Mouse (Mus musculus): ENCODE measurements at regions not wholly inside any gene's neighbourhood (a gene's known extent, or its start where the extent isn't known, plus 50 kb on each side); places are given as distances from the start of the nearest gene placed in this dataset.
"Not testable (repeated sequence)": the region's sequence is repeated elsewhere in the genome, so short reads cannot be mapped to it uniquely, and the experiment has no call there.

DNA sequence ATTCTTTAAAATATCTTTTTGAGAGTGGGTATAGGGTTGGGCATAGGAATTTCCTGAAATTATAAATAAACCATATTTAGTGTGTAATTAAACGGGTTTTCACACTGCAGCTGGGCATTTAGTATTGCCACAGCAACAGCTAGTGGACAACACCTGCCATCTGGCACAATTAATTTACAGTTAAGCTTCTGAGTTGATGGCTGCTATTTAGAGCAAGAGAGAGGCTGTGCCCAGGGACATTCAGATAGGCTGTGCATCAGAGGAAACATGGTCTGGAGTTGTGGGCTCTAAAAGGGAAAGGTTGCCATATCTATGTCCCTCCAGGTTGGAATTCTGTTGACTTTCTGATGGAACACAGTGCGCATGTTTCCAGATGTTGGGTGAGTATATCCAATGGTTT is 227.1 kb downstream of the Pth2r start:
- no peak for DNase-seq (ENCODE audit: low spot score in 2 of 2)
- intact Hi-C loops (cut with DNase I), result no loop called here

DNA sequence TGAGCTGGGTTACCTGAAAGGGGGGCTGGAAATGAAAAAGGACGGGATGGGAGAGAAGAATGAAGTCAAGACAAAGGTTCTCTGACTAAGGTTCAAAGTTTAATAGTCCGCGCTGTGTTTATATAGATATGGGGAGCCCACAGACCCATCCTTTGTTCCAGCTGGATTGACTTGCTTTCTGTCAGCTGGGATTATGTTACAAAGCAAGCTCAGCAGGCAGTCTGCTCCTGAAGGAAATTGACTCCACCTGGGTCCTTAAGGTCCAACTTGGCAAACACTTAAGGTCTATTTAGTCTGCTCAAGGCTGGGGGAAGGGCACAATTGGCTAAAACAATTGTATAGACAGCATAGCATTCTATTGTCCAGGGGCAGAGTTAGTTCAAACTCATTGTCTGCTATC is 253.8 kb downstream of the Pth2r start:
- intact Hi-C loops (cut with DNase I), result loop anchor here (5.0 kb wide), 1 partner anchor 102 kb away; no protein-coding TSS in a partner anchor

DNA sequence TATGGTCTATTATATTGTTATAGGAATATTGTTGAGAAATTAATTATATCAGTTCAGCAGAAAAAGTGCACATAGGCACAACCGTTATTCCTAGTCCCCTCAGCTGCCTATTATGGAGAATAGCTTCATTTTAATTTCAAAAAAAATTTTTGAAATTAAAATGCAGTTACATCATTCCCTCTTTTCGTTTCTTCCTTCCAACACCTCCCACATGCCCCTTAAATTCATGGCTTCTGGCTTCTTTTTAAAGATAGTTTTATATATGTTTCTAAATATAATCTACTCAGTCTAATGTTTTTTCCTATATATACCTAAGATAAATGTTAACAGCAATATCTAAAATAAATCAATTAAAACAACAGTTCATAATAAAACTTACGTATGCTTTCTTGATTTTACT is 256.7 kb downstream of the Pth2r start:
- intact Hi-C loops (cut with DNase I), result loop anchor here (2.0 to 5.0 kb wide), 2 partner anchors 99 to 204 kb away; no protein-coding TSS in a partner anchor
- DNase-seq (ENCODE audit: low spot score in 2 of 2), result peak in 1 of 2 experiments; percentile 67

More for the DNA sequence above, 253.8 kb downstream of the Pth2r start:
- no peak for DNase-seq (ENCODE audit: low spot score in 2 of 2)

DNA sequence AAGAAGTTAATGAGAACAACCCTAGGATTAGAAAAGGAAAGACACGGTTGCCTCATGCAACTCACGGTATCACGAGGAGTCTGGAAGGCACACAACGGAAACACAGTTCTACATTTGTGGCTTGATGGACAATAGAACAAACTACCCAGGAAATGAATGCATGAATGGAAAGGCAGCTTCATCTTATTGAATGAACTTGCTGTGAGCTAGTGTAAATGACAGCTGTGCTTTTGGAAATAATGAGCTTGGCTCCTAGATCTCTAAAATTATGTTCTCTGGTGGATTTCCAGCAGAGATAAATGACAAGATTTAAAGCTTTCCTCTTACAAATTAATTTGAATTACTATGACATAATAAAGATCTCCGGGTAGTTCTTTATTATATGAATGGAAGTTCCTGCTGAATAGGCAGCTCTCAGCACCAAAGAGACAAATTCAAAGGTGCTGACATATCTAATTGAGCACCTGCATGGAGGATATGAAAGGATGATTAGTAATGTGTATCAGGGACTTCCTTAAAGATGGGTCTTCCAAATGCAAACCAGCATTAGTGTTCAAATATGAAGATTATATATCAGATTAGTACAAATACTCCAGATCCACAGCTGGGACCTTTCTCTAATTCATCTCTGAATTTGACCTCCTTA is 262.5 kb downstream of the Pth2r start:
- intact Hi-C loops (cut with DNase I), result no loop called here

DNA sequence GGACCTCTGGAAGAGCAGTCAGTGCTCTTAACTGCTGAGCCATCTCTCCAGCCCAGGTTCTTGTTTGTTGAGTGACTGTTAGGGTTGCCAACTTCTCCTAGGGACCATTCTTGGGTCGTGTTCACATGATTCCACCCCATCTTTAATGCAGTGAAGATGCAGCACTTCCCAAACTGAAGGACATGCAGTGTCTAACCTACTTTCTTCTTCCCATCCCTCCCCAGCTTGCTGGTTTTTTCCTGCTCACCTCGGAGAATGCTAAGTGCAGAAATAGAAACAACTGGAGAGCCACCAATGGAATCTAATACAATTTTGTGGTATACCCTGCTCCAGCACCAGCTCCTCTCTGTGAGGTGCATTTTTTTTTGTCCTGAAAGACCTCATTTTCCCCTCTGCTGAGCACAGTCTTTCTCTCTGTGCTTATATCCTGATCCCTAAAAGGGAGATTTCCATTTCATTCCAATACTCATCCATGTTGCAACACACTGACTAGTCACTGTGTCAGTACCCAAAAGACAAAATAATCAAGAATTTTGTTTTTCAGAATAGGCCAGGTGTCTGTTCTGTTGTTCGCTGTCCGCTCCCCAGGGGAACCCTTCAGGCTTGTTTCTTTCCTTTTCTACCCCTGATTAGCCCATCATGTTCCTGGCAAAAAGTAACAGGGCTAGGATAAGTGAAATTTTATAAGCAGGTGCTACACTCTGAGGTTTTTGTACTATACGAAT is 263.6 kb downstream of the Pth2r start:
- intact Hi-C loops (cut with DNase I), result no loop called here

More for the DNA sequence above, 262.5 kb downstream of the Pth2r start:
- peak in 1 of 2 experiments; percentile 11 for DNase-seq (ENCODE audit: low spot score in 2 of 2)

DNA sequence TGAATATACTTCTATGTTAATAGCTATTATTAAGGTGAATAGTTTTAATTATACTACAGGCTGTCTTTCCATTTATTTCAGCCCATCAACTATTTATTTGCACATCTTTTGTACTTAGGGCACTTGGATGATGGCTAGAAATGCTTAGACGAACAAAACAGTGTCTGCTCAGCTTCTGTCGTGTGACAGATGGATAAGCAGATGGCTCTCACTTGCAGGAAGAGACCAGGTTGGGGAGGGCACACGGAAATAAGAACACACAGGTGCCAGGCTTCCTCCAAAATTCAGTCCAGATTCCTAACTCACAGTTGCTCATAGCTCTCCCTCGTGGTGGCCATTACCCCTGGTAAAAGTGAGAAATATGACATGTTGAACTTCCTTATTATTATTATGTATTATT is 267.0 kb downstream of the Pth2r start:
- intact Hi-C loops (cut with DNase I), result no loop called here
- peak; percentile 16 to 70 for DNase-seq (ENCODE audit: low spot score in 2 of 2)

More for the DNA sequence above, 263.6 kb downstream of the Pth2r start:
- peak in 1 of 2 experiments; percentile 43 for DNase-seq (ENCODE audit: low spot score in 2 of 2)

DNA sequence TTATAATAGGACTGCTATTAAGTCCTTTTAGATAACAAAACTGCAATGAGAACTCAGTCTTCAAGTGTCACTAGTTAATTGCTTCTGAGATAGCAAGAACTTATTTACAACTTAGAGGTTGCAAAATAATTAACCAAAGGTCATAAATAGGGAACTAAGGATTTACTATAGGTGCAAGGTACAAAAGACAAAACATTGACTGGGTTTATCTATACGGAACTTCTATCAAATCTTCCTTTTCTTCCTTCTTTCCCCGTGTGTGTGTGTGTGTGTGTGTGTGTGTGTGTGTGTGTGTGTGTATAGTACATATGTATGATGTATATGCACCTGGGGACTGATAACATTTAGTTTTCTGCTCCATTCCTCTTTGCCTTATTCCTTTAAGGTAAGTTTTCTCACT is 305.5 kb downstream of the Pth2r start:
- no peak for DNase-seq (ENCODE audit: low spot score in 2 of 2)
- intact Hi-C loops (cut with DNase I), result no loop called here

DNA sequence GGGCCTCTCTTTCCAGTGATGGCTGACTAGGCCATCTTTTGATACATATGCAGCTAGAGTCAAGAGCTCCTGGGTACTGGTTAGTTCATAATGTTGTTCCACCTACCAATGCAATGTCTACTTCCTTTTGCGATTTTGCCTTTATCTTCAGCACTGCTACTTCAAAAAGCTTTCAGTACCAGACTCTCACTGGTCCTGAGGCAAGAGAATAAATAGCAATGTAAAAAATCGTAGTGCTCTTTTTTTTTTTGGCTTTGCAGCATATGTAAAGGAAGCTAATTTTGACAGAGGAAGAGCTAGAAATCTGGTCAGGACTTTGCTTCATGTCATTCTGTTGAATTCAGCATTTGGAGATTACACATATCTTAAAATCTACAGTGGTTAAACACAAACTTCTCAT is 291.0 kb upstream of the Crygf start:
- intact Hi-C loops (cut with DNase I), result loop anchor here (5.0 kb wide), 3 partner anchors 97 to 303 kb away; no protein-coding TSS in a partner anchor
- peak in 1 of 2 experiments; percentile 30 for DNase-seq (ENCODE audit: low spot score in 2 of 2)

DNA sequence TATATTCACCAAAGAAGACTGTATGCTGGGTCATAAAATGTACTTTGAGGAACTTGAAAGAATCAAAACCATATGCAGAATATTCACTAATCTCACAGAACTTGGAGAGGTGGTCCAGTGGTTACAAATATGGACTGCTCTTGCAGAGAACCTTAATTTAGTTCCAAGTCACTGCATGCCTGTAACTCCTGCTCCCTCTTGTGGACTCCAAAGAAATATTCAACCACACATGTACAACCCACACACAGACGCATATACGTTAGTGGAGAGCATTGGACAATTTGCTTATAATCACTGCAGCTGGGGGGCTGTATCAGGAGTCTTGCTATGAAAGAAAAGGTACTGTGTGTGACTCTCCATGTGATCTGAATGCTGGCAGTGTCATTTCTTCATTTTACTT is 271.9 kb upstream of the Crygf start:
- DNase-seq (ENCODE audit: low spot score in 2 of 2), result no peak
- intact Hi-C loops (cut with DNase I), result no loop called here

DNA sequence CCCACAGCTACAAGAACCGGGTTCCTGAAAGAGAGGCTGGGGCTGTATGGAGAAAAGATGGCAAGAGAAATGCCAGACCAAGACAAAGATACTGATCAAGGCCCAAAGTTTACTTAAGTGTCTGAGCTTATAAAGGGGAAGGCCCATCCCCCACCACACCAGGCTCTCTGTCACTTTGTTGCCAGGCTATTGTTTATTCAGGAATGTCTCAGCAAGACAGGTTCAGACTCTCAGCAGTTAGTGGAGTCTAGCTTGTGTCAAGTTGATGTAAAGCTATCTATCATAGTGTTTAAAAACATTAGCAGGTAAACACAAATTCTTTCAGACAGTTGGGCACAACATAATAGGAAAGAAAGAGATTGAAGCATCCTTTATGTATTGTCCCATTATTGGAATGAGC is 244.4 kb upstream of the Crygf start:
- intact Hi-C loops (cut with DNase I), result no loop called here
- DNase-seq (ENCODE audit: low spot score in 2 of 2), result no peak

DNA sequence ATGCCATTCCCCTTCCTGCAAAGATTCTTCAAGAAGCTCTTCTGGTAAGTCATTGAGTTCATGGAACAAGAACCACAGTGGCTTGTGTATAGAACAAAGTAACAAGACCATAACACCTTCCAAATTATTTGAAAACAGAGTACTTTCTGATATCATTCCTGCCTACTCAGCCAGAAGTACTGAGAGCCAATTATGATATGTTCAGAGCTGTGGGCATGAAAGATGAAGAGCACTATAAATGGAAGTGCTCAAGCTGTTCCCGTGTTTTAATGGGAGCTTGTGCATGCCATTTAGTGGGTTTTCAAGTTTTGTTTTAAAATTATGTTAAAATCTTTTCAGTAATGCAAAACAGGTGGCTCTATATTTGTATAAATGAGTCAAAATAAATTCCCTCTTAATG is 239.0 kb upstream of the Crygf start:
- DNase-seq (ENCODE audit: low spot score in 2 of 2), result peak in 1 of 2 experiments; percentile 30
- intact Hi-C loops (cut with DNase I), result no loop called here

DNA sequence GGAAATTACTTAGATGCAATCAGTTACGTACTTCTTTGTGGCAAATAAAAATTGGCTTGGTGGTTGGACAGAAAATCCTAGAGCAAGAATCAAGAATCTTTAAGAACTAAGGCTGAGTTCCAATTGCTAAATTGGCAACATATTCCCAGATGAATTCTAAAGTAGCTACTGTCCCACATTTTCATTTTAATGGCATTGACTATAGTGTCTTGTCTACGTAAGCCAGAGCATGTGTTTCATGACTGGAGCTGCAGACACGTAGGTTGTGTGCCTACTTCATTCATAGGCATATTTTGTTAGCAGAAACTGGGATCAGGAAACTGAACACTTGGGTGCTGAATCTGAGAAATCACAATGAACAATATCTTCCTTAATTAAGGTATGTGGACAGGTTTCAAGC is 196.1 kb upstream of the Crygf start:
- peak; percentile 2 to 82 for DNase-seq (ENCODE audit: low spot score in 2 of 2)
- intact Hi-C loops (cut with DNase I), result loop anchor here (5.0 kb wide), 1 partner anchor 93 kb away; no protein-coding TSS in a partner anchor

DNA sequence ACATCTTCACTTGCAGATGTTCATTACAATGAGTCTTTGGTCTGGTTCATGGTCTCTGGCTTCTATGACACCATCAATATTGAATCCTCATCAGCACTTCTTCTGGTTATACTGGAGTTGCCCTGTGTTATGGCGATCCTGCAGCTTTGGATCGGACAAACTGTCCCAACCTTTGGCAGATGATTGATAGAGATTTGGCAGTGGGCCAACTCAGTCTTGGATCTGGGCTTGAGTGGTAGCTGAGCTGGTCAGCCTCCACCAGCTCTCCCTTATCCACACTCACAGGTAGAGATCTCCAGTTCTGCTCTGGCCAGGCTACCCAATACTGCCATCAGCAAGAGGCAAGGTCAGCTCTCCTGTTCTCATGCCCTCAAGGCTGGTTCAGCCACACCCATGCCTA is 168.4 kb upstream of the Crygf start:
- intact Hi-C loops (cut with DNase I), result no loop called here
- no peak for DNase-seq (ENCODE audit: low spot score in 2 of 2)

DNA sequence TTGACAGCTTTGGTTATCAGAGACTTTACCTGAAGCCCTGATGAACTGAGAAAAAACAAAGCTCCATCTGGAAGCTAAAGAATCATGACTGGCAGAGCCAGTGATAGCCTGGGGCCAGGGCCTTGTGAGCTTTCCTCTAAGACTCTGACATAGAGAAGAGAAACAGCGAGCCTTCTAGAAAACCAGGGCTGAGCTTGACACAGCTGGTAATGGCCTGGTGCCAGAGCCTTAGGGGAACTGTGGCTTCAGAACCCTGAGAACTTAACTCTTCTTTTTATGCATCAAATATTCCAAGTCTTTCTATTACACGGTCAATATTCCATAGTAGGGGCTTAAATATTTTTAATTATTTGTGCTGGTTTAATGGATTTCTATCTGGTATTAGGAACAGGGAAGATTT is 165.2 kb upstream of the Crygf start:
- no peak for DNase-seq (ENCODE audit: low spot score in 2 of 2)
- intact Hi-C loops (cut with DNase I), result no loop called here

DNA sequence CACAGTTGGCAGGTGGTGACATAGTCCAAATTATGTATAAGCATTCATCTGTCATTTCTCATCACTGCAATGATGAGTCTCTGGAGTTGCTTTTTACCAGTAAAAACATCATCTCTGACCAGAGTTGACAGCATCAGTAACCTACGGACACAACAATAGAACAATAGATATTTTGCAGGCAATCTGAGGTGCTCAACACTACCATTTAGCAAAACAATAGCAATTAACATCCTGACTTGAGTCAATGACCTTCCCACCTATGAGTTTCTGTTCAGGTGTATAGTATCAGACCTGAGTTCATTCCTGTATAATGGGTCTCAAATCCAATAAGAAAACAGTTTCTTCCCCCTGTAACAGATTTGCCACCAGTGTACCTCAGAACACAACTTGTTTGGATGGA is 126.1 kb upstream of the Crygf start:
- DNase-seq (ENCODE audit: low spot score in 2 of 2), result no peak
- intact Hi-C loops (cut with DNase I), result no loop called here

DNA sequence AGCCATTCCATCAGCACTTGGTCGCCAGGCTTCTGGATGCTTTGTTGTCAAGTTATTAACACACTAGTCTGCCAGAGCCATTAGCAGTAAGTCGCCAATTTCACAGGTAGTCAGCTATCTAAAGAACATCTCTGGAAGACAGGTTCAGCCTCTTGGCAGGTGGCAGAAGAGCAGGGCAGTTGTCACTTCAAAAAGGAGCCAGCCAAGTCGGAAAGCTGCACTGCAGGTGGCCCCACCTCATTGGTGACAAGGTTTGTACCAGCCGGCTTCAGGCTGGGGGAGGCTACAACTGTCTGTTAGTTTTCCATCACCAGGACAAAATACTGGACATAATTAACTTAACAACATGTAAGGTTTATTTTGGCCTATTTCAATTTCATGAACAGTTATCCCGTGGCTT is 105.5 kb upstream of the Crygf start:
- no peak for DNase-seq (ENCODE audit: low spot score in 2 of 2)
- intact Hi-C loops (cut with DNase I), result no loop called here

DNA sequence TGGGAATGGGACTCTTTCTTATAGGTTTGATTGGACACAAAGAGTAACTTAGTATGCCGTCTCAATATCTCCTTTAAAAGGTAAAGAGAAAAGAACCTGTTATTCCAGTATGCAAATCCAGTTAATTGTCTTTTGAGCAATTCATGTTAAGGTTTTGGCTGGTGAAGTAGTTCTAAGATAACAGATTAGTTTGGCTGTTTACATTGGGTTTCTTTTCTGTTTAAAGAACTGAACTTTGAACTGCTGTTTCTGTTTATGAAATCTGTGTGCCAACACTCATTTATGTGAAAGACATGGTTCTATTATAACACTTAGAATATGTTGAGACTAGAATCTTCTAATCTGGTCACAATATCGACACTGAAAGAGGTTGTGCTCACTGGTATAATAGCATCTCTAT is 85.2 kb upstream of the Crygf start:
- no peak for DNase-seq (ENCODE audit: low spot score in 2 of 2)
- intact Hi-C loops (cut with DNase I), result no loop called here

DNA sequence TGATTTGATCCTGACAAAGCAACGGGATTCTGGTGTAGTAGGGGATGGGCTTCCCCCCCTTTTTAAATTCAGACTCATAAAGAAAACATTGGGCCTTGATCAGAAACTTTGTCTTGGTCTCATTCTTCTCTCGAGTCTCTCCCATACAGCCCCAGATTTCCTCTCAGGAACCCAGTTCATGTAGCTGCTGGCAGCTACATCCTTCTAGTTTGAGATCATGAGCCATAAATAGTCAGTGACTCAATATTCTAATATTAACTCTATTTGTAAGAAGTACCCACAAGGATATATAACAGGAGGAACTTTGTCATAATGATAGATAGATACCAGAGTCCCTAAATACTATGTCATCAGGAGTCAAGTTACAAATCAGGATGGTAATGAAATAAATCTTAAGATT is 79.3 kb upstream of the Crygf start:
- no peak for DNase-seq (ENCODE audit: low spot score in 2 of 2)
- intact Hi-C loops (cut with DNase I), result no loop called here

DNA sequence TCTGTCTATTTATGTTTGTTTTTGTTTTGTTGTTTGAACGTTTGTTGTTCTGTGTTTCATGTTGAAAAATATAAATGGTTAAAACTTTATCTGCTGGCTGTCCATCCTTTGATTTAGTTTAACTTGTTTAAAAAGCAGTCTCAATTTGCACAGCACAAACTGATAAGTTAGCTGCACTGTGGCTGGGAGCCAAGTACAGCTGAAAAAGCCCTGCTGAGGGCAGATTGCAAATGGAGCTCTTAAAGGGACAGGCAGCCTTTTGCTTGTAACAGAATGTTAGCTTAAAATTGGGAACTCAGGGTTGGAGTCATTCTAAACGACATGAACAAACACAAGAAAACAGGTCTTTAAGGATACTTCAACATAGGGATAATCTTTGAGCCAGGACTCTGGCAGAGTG is 52.6 kb upstream of the Crygf start:
- intact Hi-C loops (cut with DNase I); DNase-seq (ENCODE audit: low spot score in 2 of 2): not testable (repeated sequence)
